Mouse (Mus musculus): ENCODE data around the gene Oit1. TPM values are rescaled to one million over a fixed set of nuclear protein-coding genes. Genes with fewer than 3 reads are reported as not detected.

Oit1 gene
- polyA plus RNA-seq, 1 experiment, result not detected

GRCm38 (mm10) chr14:8368900-8369299 is 9.7 kb downstream of the Oit1 start:
- H3K4me3 ChIP-seq (ENCODE audit: insufficient read depth, low read length), result no peak overlapping the region
- H3K4me1 ChIP-seq (ENCODE audit: control insufficient read depth, insufficient read depth, low read length), result no peaks in the 10 kb centered on the region
- H3K27ac ChIP-seq (ENCODE audit: insufficient read depth, low read length), result no peak overlapping the region
- TF ChIP-seq CTCF (IDR thresholded peaks at IDR 0.05; ENCODE audit: borderline replicate concordance, insufficient read depth, low read length) (no peak), POLR2A (IDR thresholded peaks at IDR 0.05; ENCODE audit: low read depth, low read length) (no peak)

- TF ChIP-seq CTCF (IDR thresholded peaks at IDR 0.05; ENCODE audit: borderline replicate concordance, insufficient read depth, low read length) (no peak), POLR2A (IDR thresholded peaks at IDR 0.05; ENCODE audit: low read depth, low read length) (no peak)
- Histone ChIP-seq H3K4me3 (ENCODE audit: insufficient read depth, low read length) (no peak overlapping the region), H3K4me1 (ENCODE audit: control insufficient read depth, insufficient read depth, low read length) (no peaks in the 10 kb centered on the region), H3K27ac (ENCODE audit: insufficient read depth, low read length) (no peak overlapping the region)
Observed at GRCm38 (mm10) chr14:8367727-8368520, 10.6 kb downstream of the Oit1 start.

DNA sequence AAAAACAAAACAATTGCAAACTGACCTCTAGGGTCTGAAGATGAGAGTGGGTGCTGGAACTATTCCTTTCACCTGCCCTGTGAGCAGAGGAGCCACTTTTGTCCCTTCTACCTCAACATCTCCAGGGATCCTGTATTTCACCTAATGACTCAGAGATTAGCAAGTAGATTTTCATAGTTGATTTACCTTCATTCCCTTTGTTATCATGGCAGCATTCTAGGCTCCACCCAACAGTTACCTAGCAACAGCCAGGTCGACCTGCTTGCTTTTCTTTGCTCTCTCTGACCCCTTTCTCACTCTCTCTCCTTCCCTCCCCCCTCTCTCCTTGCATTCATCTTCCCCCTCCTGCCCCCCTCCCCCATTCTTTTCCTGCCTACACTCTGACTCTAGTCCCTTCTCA is 11.4 kb downstream of the Oit1 start:
- H3K4me3 ChIP-seq (ENCODE audit: insufficient read depth, low read length), result no peak overlapping the region
- no peak overlapping the region for H3K27ac ChIP-seq (ENCODE audit: insufficient read depth, low read length)
- TF ChIP-seq CTCF (IDR thresholded peaks at IDR 0.05; ENCODE audit: borderline replicate concordance, insufficient read depth, low read length) (no peak), POLR2A (IDR thresholded peaks at IDR 0.05; ENCODE audit: low read depth, low read length) (no peak)
- H3K4me1 ChIP-seq (ENCODE audit: control insufficient read depth, insufficient read depth, low read length), result no peaks in the 10 kb centered on the region

DNA sequence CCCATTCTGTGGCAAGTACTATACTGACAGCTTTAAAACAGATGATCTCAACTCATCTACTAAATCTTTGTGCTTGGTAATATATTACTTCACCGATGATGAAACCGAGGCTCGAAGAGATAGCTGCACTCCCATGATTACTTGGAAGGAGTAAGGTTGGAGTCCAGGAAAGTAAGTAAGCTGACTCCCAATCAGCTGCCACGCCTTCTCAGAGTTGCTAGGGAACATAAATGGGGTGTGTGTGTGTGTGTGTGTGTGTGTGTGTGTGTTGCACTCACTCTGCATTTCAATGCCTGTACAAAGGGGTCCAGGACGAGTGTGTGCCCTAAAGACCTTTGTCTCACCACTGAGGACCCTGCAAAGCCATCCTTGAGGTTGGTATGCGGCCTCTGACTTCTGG is 12.7 kb downstream of the Oit1 start:
- TF ChIP-seq POLR2A (IDR thresholded peaks at IDR 0.05; ENCODE audit: low read depth, low read length), result no peak
- no peak for TF ChIP-seq CTCF (IDR thresholded peaks at IDR 0.05; ENCODE audit: borderline replicate concordance, insufficient read depth, low read length)
- Histone ChIP-seq H3K27ac (ENCODE audit: insufficient read depth, low read length) (no peak overlapping the region), H3K4me3 (ENCODE audit: insufficient read depth, low read length) (no peak overlapping the region), H3K4me1 (ENCODE audit: control insufficient read depth, insufficient read depth, low read length) (no peaks in the 10 kb centered on the region)

- peak overlapping the region; percentile 1; the same call in 1 of the 2 replicates for H3K27ac ChIP-seq (ENCODE audit: insufficient read depth, low read length)
- H3K4me3 ChIP-seq (ENCODE audit: insufficient read depth, low read length), result no peak overlapping the region
- TF ChIP-seq CTCF (IDR thresholded peaks at IDR 0.05; ENCODE audit: borderline replicate concordance, insufficient read depth, low read length), result no peak
- H3K4me1 ChIP-seq (ENCODE audit: control insufficient read depth, insufficient read depth, low read length), result peaks cover 4% of the 10 kb centered on the region; the same call in 1 of the 2 replicates
Observed at GRCm38 (mm10) chr14:8356836-8357235, 21.7 kb downstream of the Oit1 start.

DNA sequence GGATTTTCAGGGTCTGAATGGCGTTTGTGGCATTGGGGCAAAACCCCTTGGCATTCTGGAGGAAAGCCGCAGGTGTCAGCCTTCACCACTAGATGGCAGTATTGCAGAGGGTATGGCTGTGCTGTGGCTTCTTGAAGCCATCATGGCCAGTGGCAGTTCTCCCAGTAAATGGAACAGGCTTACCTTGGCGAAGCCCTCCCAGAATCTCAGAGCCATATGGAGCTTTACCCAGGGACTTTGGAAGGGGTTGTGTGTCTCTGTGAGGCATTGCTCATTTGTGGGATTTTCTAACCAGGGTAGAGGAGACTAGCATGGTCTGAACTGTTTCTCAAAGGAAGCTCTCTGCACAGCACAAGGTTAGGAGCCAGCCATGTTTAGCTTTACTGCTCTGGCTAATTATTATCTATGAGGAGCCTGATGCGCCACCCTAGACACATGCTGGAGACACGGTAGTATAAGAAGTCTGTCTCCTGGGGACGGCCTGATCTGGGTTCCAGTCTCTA is 22.5 kb downstream of the Oit1 start:
- Histone ChIP-seq H3K27ac (ENCODE audit: insufficient read depth, low read length) (no peak overlapping the region), H3K4me1 (ENCODE audit: control insufficient read depth, insufficient read depth, low read length) (peaks cover 4% of the 10 kb centered on the region; the same call in 1 of the 2 replicates), H3K4me3 (ENCODE audit: insufficient read depth, low read length) (no peak overlapping the region)
- TF ChIP-seq POLR2A (IDR thresholded peaks at IDR 0.05; ENCODE audit: low read depth, low read length), result no peak
- peak; percentile 91 for TF ChIP-seq CTCF (IDR thresholded peaks at IDR 0.05; ENCODE audit: borderline replicate concordance, insufficient read depth, low read length)

GRCm38 (mm10) chr14:8348927-8349326 is 29.6 kb downstream of the Oit1 start:
- no peak overlapping the region for H3K27ac ChIP-seq (ENCODE audit: insufficient read depth, low read length)
- TF ChIP-seq CTCF (IDR thresholded peaks at IDR 0.05; ENCODE audit: borderline replicate concordance, insufficient read depth, low read length) (peak; percentile 21; the same call in 1 of the 2 replicates), POLR2A (IDR thresholded peaks at IDR 0.05; ENCODE audit: low read depth, low read length) (no peak)
- H3K4me3 ChIP-seq (ENCODE audit: insufficient read depth, low read length), result no peak overlapping the region
- no peaks in the 10 kb centered on the region for H3K4me1 ChIP-seq (ENCODE audit: control insufficient read depth, insufficient read depth, low read length)

GRCm38 (mm10) chr14:8346255-8346997 is 32.1 kb downstream of the Oit1 start:
- Histone ChIP-seq H3K27ac (ENCODE audit: insufficient read depth, low read length) (no peak overlapping the region), H3K4me3 (ENCODE audit: insufficient read depth, low read length) (no peak overlapping the region), H3K4me1 (ENCODE audit: control insufficient read depth, insufficient read depth, low read length) (no peaks in the 10 kb centered on the region)
- TF ChIP-seq CTCF (IDR thresholded peaks at IDR 0.05; ENCODE audit: borderline replicate concordance, insufficient read depth, low read length) (peak; percentile 62; the same call in 1 of the 2 replicates), POLR2A (IDR thresholded peaks at IDR 0.05; ENCODE audit: low read depth, low read length) (no peak)

GRCm38 (mm10) chr14:8345566-8345965 is 33.0 kb downstream of the Oit1 start:
- H3K4me3 ChIP-seq (ENCODE audit: insufficient read depth, low read length), result no peak overlapping the region
- no peak for TF ChIP-seq POLR2A (IDR thresholded peaks at IDR 0.05; ENCODE audit: low read depth, low read length)
- TF ChIP-seq CTCF (IDR thresholded peaks at IDR 0.05; ENCODE audit: borderline replicate concordance, insufficient read depth, low read length), result no peak
- H3K4me1 ChIP-seq (ENCODE audit: control insufficient read depth, insufficient read depth, low read length), result no peaks in the 10 kb centered on the region
- H3K27ac ChIP-seq (ENCODE audit: insufficient read depth, low read length), result no peak overlapping the region

Data from embryonic fibroblast, embryonic 13.5 days (primary cell).